Mouse (Mus musculus): Measurements from ENCODE around the gene Cdkn1b. TPM values are rescaled to one million over a fixed set of nuclear protein-coding genes. Genes with fewer than 3 reads are reported as not detected.

Cdkn1b gene
- 17.0 and 21.8 TPM in 2 replicates for polyA plus RNA-seq (2015; fragmentation: Nextera tagmentation; extraction: Ambion mirVana)

GRCm38 (mm10) chr6:134920190-134921013 is at the start of gene Cdkn1b:
Cdkn1b (plus strand) TSS chr6:134920401.
- Histone ChIP-seq H3K27me3 (no peaks in the 10 kb centered on the region), H3K9me3 (no peaks in the 10 kb centered on the region), H3K27ac (replicated peaks) (peak within 1 kb of the TSS; percentile 97), H3K36me3 (no peaks in the 10 kb centered on the region), H3K4me1 (replicated peaks) (peaks cover 35% of the 10 kb centered on the region), H3K4me3 (peak within 1 kb of the TSS; percentile 91), H3K9ac (peak within 1 kb of the TSS; percentile 85), H3K4me2 (peak within 1 kb of the TSS; percentile 82)
- ATAC-seq (ENCODE audit: low FRiP score, low read depth) = peak; percentile 97
- WGBS = under 1% methylated on average over 76 of the region's 77 CpGs

GRCm38 (mm10) chr6:134870887-134871286 is 49.3 kb upstream of the Cdkn1b start:
- Histone ChIP-seq H3K4me2 (no peak overlapping the region), H3K27me3 (no peaks in the 10 kb centered on the region), H3K36me3 (peaks cover 47% of the 10 kb centered on the region), H3K4me1 (replicated peaks) (no peaks in the 10 kb centered on the region), H3K9ac (no peak overlapping the region), H3K9me3 (no peaks in the 10 kb centered on the region), H3K27ac (replicated peaks) (no peak overlapping the region), H3K4me3 (no peak overlapping the region)
- 96% methylated on average over 4 of the region's 4 CpGs for WGBS
- no peak for ATAC-seq (ENCODE audit: low FRiP score, low read depth)

GRCm38 (mm10) chr6:134872236-134872635 is 48.0 kb upstream of the Cdkn1b start:
- WGBS = 92% methylated on average over 2 of the region's 2 CpGs
- no peak for ATAC-seq (ENCODE audit: low FRiP score, low read depth)
- H3K4me1 ChIP-seq (replicated peaks) = no peaks in the 10 kb centered on the region
- H3K27ac ChIP-seq (replicated peaks) = no peak overlapping the region
- no peak overlapping the region for H3K9ac ChIP-seq
- no peak overlapping the region for H3K4me3 ChIP-seq
- H3K4me2 ChIP-seq = no peak overlapping the region
- H3K27me3 ChIP-seq = no peaks in the 10 kb centered on the region
- no peaks in the 10 kb centered on the region for H3K9me3 ChIP-seq
- H3K36me3 ChIP-seq = peaks cover 48% of the 10 kb centered on the region

DNA sequence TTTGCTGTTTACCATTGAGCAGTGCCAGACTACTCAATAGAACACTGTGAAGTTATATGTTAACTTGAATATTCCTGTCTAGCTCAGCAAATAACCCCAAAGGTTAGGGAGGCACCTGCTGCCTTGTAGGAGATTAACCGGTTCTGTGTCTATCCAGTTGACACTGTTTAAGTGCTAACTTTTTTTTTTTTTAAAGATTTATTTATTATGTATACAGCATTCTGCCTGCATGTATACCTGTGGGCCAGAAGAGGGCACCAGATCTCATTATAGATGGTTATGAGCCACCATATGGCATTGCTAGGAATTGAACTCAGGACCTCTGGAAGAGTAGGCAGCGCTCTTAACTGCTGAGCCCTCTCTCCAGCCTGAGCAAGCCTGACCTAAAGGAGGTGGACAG is 47.2 kb upstream of the Cdkn1b start:
- Histone ChIP-seq H3K4me2 (no peak overlapping the region), H3K36me3 (peaks cover 40% of the 10 kb centered on the region), H3K9ac (no peak overlapping the region), H3K4me1 (replicated peaks) (no peaks in the 10 kb centered on the region), H3K9me3 (no peaks in the 10 kb centered on the region), H3K27me3 (no peaks in the 10 kb centered on the region), H3K27ac (replicated peaks) (no peak overlapping the region), H3K4me3 (no peak overlapping the region)
- WGBS = 89% methylated on average over 2 of the region's 2 CpGs
- no peak for ATAC-seq (ENCODE audit: low FRiP score, low read depth)

- 79% methylated on average over 6 of the region's 6 CpGs for WGBS
- Histone ChIP-seq H3K4me3 (no peak overlapping the region), H3K4me1 (replicated peaks) (peaks cover 19% of the 10 kb centered on the region), H3K27ac (replicated peaks) (no peak overlapping the region), H3K9me3 (no peaks in the 10 kb centered on the region), H3K27me3 (no peaks in the 10 kb centered on the region), H3K36me3 (peaks cover 16% of the 10 kb centered on the region; the same call in 1 of the 2 replicates), H3K4me2 (no peak overlapping the region), H3K9ac (no peak overlapping the region)
- no peak for ATAC-seq (ENCODE audit: low FRiP score, low read depth)
These were observed 43.4 kb upstream of the Cdkn1b start for GRCm38 (mm10) chr6:134876795-134877194.

GRCm38 (mm10) chr6:134877276-134877675 is 42.9 kb upstream of the Cdkn1b start:
- no peak for ATAC-seq (ENCODE audit: low FRiP score, low read depth)
- peaks cover 16% of the 10 kb centered on the region; the same call in 1 of the 2 replicates for H3K36me3 ChIP-seq
- H3K4me3 ChIP-seq = no peak overlapping the region
- H3K9ac ChIP-seq = no peak overlapping the region
- WGBS = 89% methylated on average over 4 of the region's 4 CpGs
- no peak overlapping the region for H3K27ac ChIP-seq (replicated peaks)
- H3K4me1 ChIP-seq (replicated peaks) = peaks cover 19% of the 10 kb centered on the region
- H3K4me2 ChIP-seq = no peak overlapping the region
- H3K9me3 ChIP-seq = no peaks in the 10 kb centered on the region
- no peaks in the 10 kb centered on the region for H3K27me3 ChIP-seq

- Histone ChIP-seq H3K4me3 (no peak overlapping the region), H3K27ac (replicated peaks) (no peak overlapping the region), H3K4me2 (no peak overlapping the region), H3K9ac (no peak overlapping the region), H3K9me3 (no peaks in the 10 kb centered on the region), H3K36me3 (peaks cover 16% of the 10 kb centered on the region; the same call in 1 of the 2 replicates), H3K27me3 (no peaks in the 10 kb centered on the region), H3K4me1 (replicated peaks) (peaks cover 19% of the 10 kb centered on the region)
- 77% methylated on average over 1 of the region's 1 CpGs for WGBS
- no peak for ATAC-seq (ENCODE audit: low FRiP score, low read depth)
These were observed 42.3 kb upstream of the Cdkn1b start for GRCm38 (mm10) chr6:134877892-134878291.

DNA sequence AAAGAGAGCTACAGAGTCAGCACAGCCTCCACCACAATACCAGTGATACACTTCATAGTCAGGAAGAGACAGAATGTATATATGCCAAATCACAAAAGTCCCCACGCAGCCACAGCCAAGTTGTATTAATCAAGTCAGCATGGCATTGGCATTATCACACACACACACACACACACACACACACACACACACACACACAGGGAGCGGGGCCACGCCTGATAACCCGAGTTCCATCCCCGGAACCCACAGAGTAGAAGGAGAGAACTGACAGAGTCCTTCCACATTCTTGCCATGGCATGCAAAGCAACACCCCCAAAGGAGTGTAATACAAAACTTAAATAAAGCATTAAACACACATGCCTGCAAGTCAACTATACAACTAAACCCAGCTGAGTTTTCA is 40.6 kb upstream of the Cdkn1b start:
- Histone ChIP-seq H3K4me1 (replicated peaks) (peaks cover 27% of the 10 kb centered on the region), H3K4me2 (no peak overlapping the region), H3K4me3 (no peak overlapping the region), H3K9me3 (no peaks in the 10 kb centered on the region), H3K36me3 (peaks cover 7% of the 10 kb centered on the region; the same call in 1 of the 2 replicates), H3K27ac (replicated peaks) (no peak overlapping the region), H3K9ac (no peak overlapping the region), H3K27me3 (no peaks in the 10 kb centered on the region)
- no peak for ATAC-seq (ENCODE audit: low FRiP score, low read depth)
- WGBS = 95% methylated on average over 5 of the region's 5 CpGs

GRCm38 (mm10) chr6:134880046-134880445 is 40.2 kb upstream of the Cdkn1b start:
- Histone ChIP-seq H3K4me2 (no peak overlapping the region), H3K4me3 (no peak overlapping the region), H3K27ac (replicated peaks) (no peak overlapping the region), H3K9me3 (no peaks in the 10 kb centered on the region), H3K27me3 (no peaks in the 10 kb centered on the region), H3K4me1 (replicated peaks) (peaks cover 32% of the 10 kb centered on the region), H3K36me3 (peaks cover 7% of the 10 kb centered on the region; the same call in 1 of the 2 replicates), H3K9ac (no peak overlapping the region)
- WGBS = 64% methylated on average over 2 of the region's 2 CpGs
- ATAC-seq (ENCODE audit: low FRiP score, low read depth) = no peak

DNA sequence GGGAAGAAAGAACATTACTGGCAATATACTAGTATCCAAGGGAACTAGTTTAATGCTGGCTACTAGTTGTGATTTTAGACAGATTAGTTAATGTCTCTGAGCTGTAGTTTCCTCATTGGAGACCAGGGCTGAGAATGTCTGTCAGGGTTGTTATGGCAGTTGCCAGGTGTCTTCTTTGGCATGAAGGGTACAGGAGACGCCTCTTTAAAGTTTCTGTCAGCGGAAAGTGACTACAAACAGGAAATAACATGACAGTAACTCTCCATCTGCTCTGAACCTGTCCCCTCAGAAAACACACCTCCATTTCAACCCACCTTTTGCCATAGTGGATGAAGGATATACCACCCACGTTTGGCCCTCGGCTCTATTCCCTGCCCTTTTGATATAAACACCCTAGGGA is 36.5 kb upstream of the Cdkn1b start:
- WGBS = 87% methylated on average over 4 of the region's 4 CpGs
- Histone ChIP-seq H3K4me1 (replicated peaks) (peaks cover 56% of the 10 kb centered on the region), H3K27me3 (no peaks in the 10 kb centered on the region)

GRCm38 (mm10) chr6:134885515-134885914 is 34.7 kb upstream of the Cdkn1b start:
- Histone ChIP-seq H3K27me3 (no peaks in the 10 kb centered on the region), H3K4me1 (replicated peaks) (peaks cover 58% of the 10 kb centered on the region), H3K4me2 (peak overlapping the region; percentile 59), H3K9me3 (no peaks in the 10 kb centered on the region), H3K9ac (0 out of 2 replicates have a peak overlapping the region, but pooled peaks have one; percentile 28), H3K27ac (replicated peaks) (no peak overlapping the region), H3K4me3 (peak overlapping the region; percentile 66), H3K36me3 (no peaks in the 10 kb centered on the region)
- WGBS = 94% methylated on average over 2 of the region's 2 CpGs
- ATAC-seq (ENCODE audit: low FRiP score, low read depth) = no peak

More for the DNA sequence above, 36.5 kb upstream of the Cdkn1b start:
- Histone ChIP-seq H3K4me2 (no peak overlapping the region), H3K27ac (replicated peaks) (no peak overlapping the region), H3K9ac (no peak overlapping the region), H3K36me3 (no peaks in the 10 kb centered on the region), H3K9me3 (no peaks in the 10 kb centered on the region), H3K4me3 (no peak overlapping the region)
- no peak for ATAC-seq (ENCODE audit: low FRiP score, low read depth)

- Histone ChIP-seq H3K4me3 (peak overlapping the region; percentile 66), H3K4me2 (peak overlapping the region; percentile 59), H3K36me3 (no peaks in the 10 kb centered on the region), H3K9ac (peak overlapping the region; percentile 69), H3K9me3 (no peaks in the 10 kb centered on the region), H3K27ac (replicated peaks) (peak overlapping the region; percentile 96), H3K4me1 (replicated peaks) (peaks cover 49% of the 10 kb centered on the region), H3K27me3 (no peaks in the 10 kb centered on the region)
- 53% methylated on average over 8 of the region's 8 CpGs for WGBS
- no peak for ATAC-seq (ENCODE audit: low FRiP score, low read depth)
These were observed 33.7 kb upstream of the Cdkn1b start for GRCm38 (mm10) chr6:134886475-134886874.
